Mouse (Mus musculus) kidney, embryonic 14.5 days (tissue): ENCODE measurements around the gene Olfr782. TPM values are rescaled to one million over a fixed set of nuclear protein-coding genes. Genes with fewer than 3 reads are reported as not detected.

ENCODE experiments used
- ATAC-seq: fragments of 200-750 bp; cut with Nextera tagmentation; 2 replicates; pipeline ENCODE4 v1.8.0; 2017; ENCODE audit warnings: moderate number of reproducible peaks, mild to moderate bottlenecking, moderate TSS enrichment, moderate library complexity; ENCODE audit not compliant: low FRiP score, low TSS enrichment
- H3K27ac ChIP-seq: fragments of 300-500 bp; sonication (generic); 2 replicates; pipeline ENCODE4 v1.5.1; 2014; ENCODE audit warnings: low read depth, mild to moderate bottlenecking, low read length, moderate library complexity, mixed read lengths
- H3K27me3 ChIP-seq: fragments of 300-500 bp; sonication (generic); 2 replicates; pipeline ENCODE4 v1.6.1; 2014; ENCODE audit warnings: mild to moderate bottlenecking, low read length; ENCODE audit not compliant: control insufficient read depth, insufficient read depth
- H3K36me3 ChIP-seq: fragments of 300-500 bp; sonication (generic); 2 replicates; pipeline ENCODE4 v1.6.1; 2014; ENCODE audit warnings: low read length, mixed read lengths; ENCODE audit not compliant: control insufficient read depth, insufficient read depth
- H3K4me1 ChIP-seq: fragments of 300-500 bp; sonication (generic); 2 replicates; pipeline ENCODE4 v1.6.1; 2014; ENCODE audit warnings: low read length, mixed read lengths; ENCODE audit not compliant: control insufficient read depth, insufficient read depth
- H3K4me2 ChIP-seq: fragments of 300-500 bp; sonication (generic); replicated peaks from 2 replicates; pipeline ENCODE4 v1.6.1; 2014; ENCODE audit warnings: low read depth, mild to moderate bottlenecking, low read length
- H3K4me3 ChIP-seq: fragments of 300-500 bp; sonication (generic); 2 replicates; pipeline ENCODE4 v1.5.1; 2014; ENCODE audit warnings: mild to moderate bottlenecking, low read length
- H3K9ac ChIP-seq: fragments of 300-500 bp; sonication (generic); 2 replicates; pipeline ENCODE4 v1.6.1; 2014; ENCODE audit warnings: low read depth, mild to moderate bottlenecking, low read length, moderate library complexity
- H3K9me3 ChIP-seq: fragments of 300-500 bp; sonication (generic); 2 replicates; pipeline ENCODE4 v1.6.1; 2016; ENCODE audit warnings: low read length; ENCODE audit not compliant: control insufficient read depth
- WGBS: fragments of 180-500 bp; shearing (Covaris S2); extraction: QIAGEN DNeasy Blood & Tissue Kit; methylation state at CpG from one replicate; pipeline ENCODE4 v1.1.7; 2014; 5-methylcytosine and 5-hydroxymethylcytosine counted together
- polyA plus RNA-seq: library from polyadenylated mRNA; unstranded; fragments of >200 nt; fragmentation: Nextera tagmentation; extraction: Ambion mirVana; gene quantifications from 2 replicates; pipeline ENCODE4 v1.2.1, GENCODE M21; 2014

Olfr782 gene
- polyA plus RNA-seq, 1 experiment from 2014 or later, result not detected

DNA sequence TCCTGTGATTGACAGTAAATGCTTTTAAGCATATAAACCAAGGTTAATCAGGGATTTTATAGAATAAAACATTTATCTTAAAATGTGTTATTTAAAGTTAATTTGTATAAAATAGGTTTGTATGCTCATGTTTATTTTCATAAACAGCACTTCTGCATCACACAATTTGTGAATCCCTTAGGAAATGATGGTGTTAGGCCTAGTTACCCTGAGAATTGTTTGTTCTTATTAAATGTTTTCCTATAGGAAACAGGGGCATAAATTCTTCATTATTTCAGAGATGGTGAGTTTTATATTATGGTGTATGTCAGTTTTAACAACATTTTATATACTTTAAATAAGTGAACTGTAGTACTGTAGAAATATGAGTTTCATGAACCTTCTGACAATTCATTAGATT is 35.1 kb downstream of the Olfr782 start, which contains the start of gene Olfr784:
TSS of gene Olfr784 (plus strand) at position 301 of the 400 bp plus-strand sequence.
- H3K9ac ChIP-seq, result no peak within 1 kb of the TSS
- no peaks in the 10 kb centered on the region for H3K9me3 ChIP-seq
- ATAC-seq, result no peak
- no peak within 1 kb of the TSS for H3K4me2 ChIP-seq
- H3K27ac ChIP-seq, result no peak within 1 kb of the TSS
- no peak within 1 kb of the TSS for H3K4me3 ChIP-seq
- no peaks in the 10 kb centered on the region for H3K36me3 ChIP-seq
- H3K27me3 ChIP-seq, result no peaks in the 10 kb centered on the region
- no peaks in the 10 kb centered on the region for H3K4me1 ChIP-seq

- H3K36me3 ChIP-seq, result no peaks in the 10 kb centered on the region
- H3K9me3 ChIP-seq, result no peaks in the 10 kb centered on the region
- no peaks in the 10 kb centered on the region for H3K4me1 ChIP-seq
- H3K4me2 ChIP-seq, result no peak overlapping the region
- no peak overlapping the region for H3K9ac ChIP-seq
- no peak overlapping the region for H3K4me3 ChIP-seq
- WGBS, result 49% methylated on average over 5 of the region's 5 CpGs
- ATAC-seq, result no peak
- H3K27me3 ChIP-seq, result no peaks in the 10 kb centered on the region
- H3K27ac ChIP-seq, result no peak overlapping the region
These were observed 52.2 kb downstream of the Olfr782 start for GRCm38 (mm10) chr10:129400892-129401291.

Other genes with a start within 250 kb of the Olfr782 start
- gene Olfr768, start 249.5 kb upstream of the Olfr782 start, polyA plus RNA-seq, result not detected in 2 replicates
- not detected in 2 replicates for gene Olfr769, start 231.0 kb upstream of the Olfr782 start, polyA plus RNA-seq
- not detected in 2 replicates for gene Olfr770, start 209.9 kb upstream of the Olfr782 start, polyA plus RNA-seq
- not detected in 2 replicates for gene Olfr771, start 184.1 kb upstream of the Olfr782 start, polyA plus RNA-seq
- gene Olfr772, start 170.9 kb upstream of the Olfr782 start, polyA plus RNA-seq, result not detected in 2 replicates
- not detected in 2 replicates for gene Olfr773, start 161.4 kb upstream of the Olfr782 start, polyA plus RNA-seq
- gene Olfr774, start 112.6 kb upstream of the Olfr782 start, polyA plus RNA-seq, result not detected in 2 replicates
- not detected in 2 replicates for gene Olfr775, start 100.4 kb upstream of the Olfr782 start, polyA plus RNA-seq
- not detected in 2 replicates for gene Olfr776, start 89.7 kb upstream of the Olfr782 start, polyA plus RNA-seq
- gene Olfr777, start 77.4 kb upstream of the Olfr782 start, polyA plus RNA-seq, result not detected in 2 replicates
- gene Olfr780, start 30.7 kb upstream of the Olfr782 start, polyA plus RNA-seq, result not detected in 2 replicates
- gene Olfr781, start 20.0 kb upstream of the Olfr782 start, polyA plus RNA-seq, result not detected in 2 replicates
- gene Olfr784, start 35.2 kb downstream of the Olfr782 start, polyA plus RNA-seq, result 0.07 TPM in 1 of 2 replicates, not detected in the other
- gene Olfr785, start 56.6 kb downstream of the Olfr782 start, polyA plus RNA-seq, result not detected in 2 replicates
- not detected in 2 replicates for gene Olfr786, start 78.5 kb downstream of the Olfr782 start, polyA plus RNA-seq
- not detected in 2 replicates for gene Olfr787, start 113.0 kb downstream of the Olfr782 start, polyA plus RNA-seq
- gene Olfr788, start 122.1 kb downstream of the Olfr782 start, polyA plus RNA-seq, result not detected in 2 replicates
- not detected in 2 replicates for gene Olfr789, start 135.9 kb downstream of the Olfr782 start, polyA plus RNA-seq
- gene Olfr790, start 149.6 kb downstream of the Olfr782 start, polyA plus RNA-seq, result not detected in 2 replicates
- gene Olfr791, start 172.9 kb downstream of the Olfr782 start, polyA plus RNA-seq, result not detected in 2 replicates
- gene Olfr792, start 190.3 kb downstream of the Olfr782 start, polyA plus RNA-seq, result not detected in 2 replicates
- gene Olfr794, start 218.8 kb downstream of the Olfr782 start, polyA plus RNA-seq, result not detected in 2 replicates